Mouse (Mus musculus): Measurements from ENCODE around the gene Fam155a.

- TF ChIP-seq CTCF (IDR thresholded peaks at IDR 0.05; ENCODE audit: insufficient read depth, low read depth, low read length): no peak
- TF ChIP-seq POLR2A (IDR thresholded peaks at IDR 0.05; ENCODE audit: insufficient read depth, low read depth, low read length): no peak
Measured at GRCm38 (mm10) chr8:9535730-9536372, 235.1 kb downstream of the Fam155a start.
